Mouse (Mus musculus): Measurements from ENCODE around the gene Tmem212.

Gene Tmem212

GRCm38 (mm10) chr3:27898178-27898577, 2.0 kb upstream of the Tmem212 start:
- DNase-seq, result no peak

GRCm38 (mm10) chr3:27886578-27886977, 9.6 kb downstream of the Tmem212 start:
- DNase-seq, result no peak

- DNase-seq, result no peak
Observed at GRCm38 (mm10) chr3:27885585-27885984, 10.6 kb downstream of the Tmem212 start.

- DNase-seq, result no peak
Observed at GRCm38 (mm10) chr3:27881897-27882835, 14.0 kb downstream of the Tmem212 start.

GRCm38 (mm10) chr3:27878854-27879610, 17.1 kb downstream of the Tmem212 start:
- no peak for DNase-seq

GRCm38 (mm10) chr3:27873268-27874073, 22.7 kb downstream of the Tmem212 start:
- DNase-seq, result no peak

- no peak for DNase-seq
Observed at GRCm38 (mm10) chr3:27872429-27872828, 23.7 kb downstream of the Tmem212 start.

- DNase-seq, result no peak
Observed at GRCm38 (mm10) chr3:27871891-27872290, 24.3 kb downstream of the Tmem212 start.

- DNase-seq, result no peak
Observed at GRCm38 (mm10) chr3:27871371-27871770, 24.8 kb downstream of the Tmem212 start.

GRCm38 (mm10) chr3:27868681-27869080, 27.5 kb downstream of the Tmem212 start:
- DNase-seq, result no peak

GRCm38 (mm10) chr3:27867731-27868130, 28.4 kb downstream of the Tmem212 start:
- DNase-seq, result no peak

GRCm38 (mm10) chr3:27862821-27863740, 33.1 kb downstream of the Tmem212 start:
- peak; percentile 60 for DNase-seq

- DNase-seq, result peak; percentile 34
Observed at GRCm38 (mm10) chr3:27861601-27862000, 34.6 kb downstream of the Tmem212 start.

- no peak for DNase-seq
Observed at GRCm38 (mm10) chr3:27861086-27861485, 35.1 kb downstream of the Tmem212 start.

- DNase-seq, result no peak
Observed at GRCm38 (mm10) chr3:27859161-27859561, 37.0 kb downstream of the Tmem212 start.

GRCm38 (mm10) chr3:27858441-27859115, 37.6 kb downstream of the Tmem212 start:
- no peak for DNase-seq

- DNase-seq, result no peak
Observed at GRCm38 (mm10) chr3:27856288-27856687, 39.9 kb downstream of the Tmem212 start.

- no peak for DNase-seq
Observed at GRCm38 (mm10) chr3:27854431-27855180, 41.6 kb downstream of the Tmem212 start.

- no peak for DNase-seq
Observed at GRCm38 (mm10) chr3:27843266-27843665, 52.9 kb downstream of the Tmem212 start.

GRCm38 (mm10) chr3:27842856-27843255, 53.3 kb downstream of the Tmem212 start:
- DNase-seq, result no peak

Data from right cerebral cortex, adult 18-20 months (tissue).